Mouse (Mus musculus): Measurements from ENCODE around the gene Traf3ip2. TPM values are rescaled to one million over a fixed set of nuclear protein-coding genes. Genes with fewer than 3 reads are reported as not detected.

The Traf3ip2 gene
- polyA plus RNA-seq, 1 experiment, result 11.0 TPM

- H3K4me3 ChIP-seq (ENCODE audit: insufficient read depth, low read length), result no peak overlapping the region
- H3K27ac ChIP-seq (ENCODE audit: insufficient read depth, low read depth, low read length), result no peak overlapping the region
- peaks cover 3% of the 10 kb centered on the region; the same call in 1 of the 2 replicates for H3K4me1 ChIP-seq (ENCODE audit: control insufficient read depth, insufficient read depth, low read length)
- TF ChIP-seq CTCF (IDR thresholded peaks at IDR 0.05; ENCODE audit: low read depth, low read length) (no peak), POLR2A (IDR thresholded peaks at IDR 0.05; ENCODE audit: borderline replicate concordance, low read depth, low read length) (no peak)
Observed at GRCm38 (mm10) chr10:39597792-39598183, 14.9 kb upstream of the Traf3ip2 start.

- Histone ChIP-seq H3K27ac (ENCODE audit: insufficient read depth, low read depth, low read length) (no peak overlapping the region), H3K4me3 (ENCODE audit: insufficient read depth, low read length) (no peak overlapping the region), H3K4me1 (ENCODE audit: control insufficient read depth, insufficient read depth, low read length) (peaks cover 3% of the 10 kb centered on the region; the same call in 1 of the 2 replicates)
- TF ChIP-seq CTCF (IDR thresholded peaks at IDR 0.05; ENCODE audit: low read depth, low read length), result no peak
- no peak for TF ChIP-seq POLR2A (IDR thresholded peaks at IDR 0.05; ENCODE audit: borderline replicate concordance, low read depth, low read length)
Observed at GRCm38 (mm10) chr10:39599601-39600000, 13.1 kb upstream of the Traf3ip2 start.

- no peak for TF ChIP-seq CTCF (IDR thresholded peaks at IDR 0.05; ENCODE audit: low read depth, low read length)
- TF ChIP-seq POLR2A (IDR thresholded peaks at IDR 0.05; ENCODE audit: borderline replicate concordance, low read depth, low read length), result no peak
- no peak overlapping the region for H3K27ac ChIP-seq (ENCODE audit: insufficient read depth, low read depth, low read length)
- H3K4me1 ChIP-seq (ENCODE audit: control insufficient read depth, insufficient read depth, low read length), result peaks cover 3% of the 10 kb centered on the region; the same call in 1 of the 2 replicates
- H3K4me3 ChIP-seq (ENCODE audit: insufficient read depth, low read length), result no peak overlapping the region
Observed at GRCm38 (mm10) chr10:39600115-39600514, 12.6 kb upstream of the Traf3ip2 start.

GRCm38 (mm10) chr10:39601068-39601467 is 11.7 kb upstream of the Traf3ip2 start:
- Histone ChIP-seq H3K27ac (ENCODE audit: insufficient read depth, low read depth, low read length) (no peak overlapping the region), H3K4me1 (ENCODE audit: control insufficient read depth, insufficient read depth, low read length) (peaks cover 2% of the 10 kb centered on the region; the same call in 1 of the 2 replicates), H3K4me3 (ENCODE audit: insufficient read depth, low read length) (no peak overlapping the region)
- TF ChIP-seq POLR2A (IDR thresholded peaks at IDR 0.05; ENCODE audit: borderline replicate concordance, low read depth, low read length) (no peak), CTCF (IDR thresholded peaks at IDR 0.05; ENCODE audit: low read depth, low read length) (no peak)

GRCm38 (mm10) chr10:39606434-39606833 is 6.3 kb upstream of the Traf3ip2 start:
- no peak overlapping the region for H3K4me3 ChIP-seq (ENCODE audit: insufficient read depth, low read length)
- peaks cover 3% of the 10 kb centered on the region; the same call in 1 of the 2 replicates for H3K4me1 ChIP-seq (ENCODE audit: control insufficient read depth, insufficient read depth, low read length)
- no peak overlapping the region for H3K27ac ChIP-seq (ENCODE audit: insufficient read depth, low read depth, low read length)
- TF ChIP-seq CTCF (IDR thresholded peaks at IDR 0.05; ENCODE audit: low read depth, low read length) (no peak), POLR2A (IDR thresholded peaks at IDR 0.05; ENCODE audit: borderline replicate concordance, low read depth, low read length) (no peak)

- TF ChIP-seq POLR2A (IDR thresholded peaks at IDR 0.05; ENCODE audit: borderline replicate concordance, low read depth, low read length) (no peak), CTCF (IDR thresholded peaks at IDR 0.05; ENCODE audit: low read depth, low read length) (no peak)
Observed at GRCm38 (mm10) chr10:39611234-39611633, 1.5 kb upstream of the Traf3ip2 start.

GRCm38 (mm10) chr10:39612131-39612530 is 603 bp upstream of the Traf3ip2 start:
- H3K4me3 ChIP-seq (ENCODE audit: insufficient read depth, low read length), result no peak overlapping the region
- no peak overlapping the region for H3K27ac ChIP-seq (ENCODE audit: insufficient read depth, low read depth, low read length)
- H3K4me1 ChIP-seq (ENCODE audit: control insufficient read depth, insufficient read depth, low read length), result peaks cover 3% of the 10 kb centered on the region; the same call in 1 of the 2 replicates
- TF ChIP-seq CTCF (IDR thresholded peaks at IDR 0.05; ENCODE audit: low read depth, low read length), result no peak
- no peak for TF ChIP-seq POLR2A (IDR thresholded peaks at IDR 0.05; ENCODE audit: borderline replicate concordance, low read depth, low read length)

More at GRCm38 (mm10) chr10:39611234-39611633, 1.5 kb upstream of the Traf3ip2 start:
- Histone ChIP-seq H3K4me3 (ENCODE audit: insufficient read depth, low read length) (no peak overlapping the region), H3K27ac (ENCODE audit: insufficient read depth, low read depth, low read length) (no peak overlapping the region), H3K4me1 (ENCODE audit: control insufficient read depth, insufficient read depth, low read length) (peaks cover 3% of the 10 kb centered on the region; the same call in 1 of the 2 replicates)

- H3K27ac ChIP-seq (ENCODE audit: insufficient read depth, low read depth, low read length), result 0 out of 2 replicates have a peak overlapping the region, but pooled peaks have one; percentile 21
- TF ChIP-seq POLR2A (IDR thresholded peaks at IDR 0.05; ENCODE audit: borderline replicate concordance, low read depth, low read length) (no peak), CTCF (IDR thresholded peaks at IDR 0.05; ENCODE audit: low read depth, low read length) (no peak)
- peaks cover 3% of the 10 kb centered on the region; the same call in 1 of the 2 replicates for H3K4me1 ChIP-seq (ENCODE audit: control insufficient read depth, insufficient read depth, low read length)
- H3K4me3 ChIP-seq (ENCODE audit: insufficient read depth, low read length), result peak overlapping the region; percentile 54
Observed at GRCm38 (mm10) chr10:39612989-39613831, 476 bp downstream of the Traf3ip2 start.

GRCm38 (mm10) chr10:39613973-39614372 is 1.2 kb downstream of the Traf3ip2 start:
- peaks cover 3% of the 10 kb centered on the region; the same call in 1 of the 2 replicates for H3K4me1 ChIP-seq (ENCODE audit: control insufficient read depth, insufficient read depth, low read length)
- H3K4me3 ChIP-seq (ENCODE audit: insufficient read depth, low read length), result no peak overlapping the region
- H3K27ac ChIP-seq (ENCODE audit: insufficient read depth, low read depth, low read length), result no peak overlapping the region
- TF ChIP-seq POLR2A (IDR thresholded peaks at IDR 0.05; ENCODE audit: borderline replicate concordance, low read depth, low read length), result no peak
- TF ChIP-seq CTCF (IDR thresholded peaks at IDR 0.05; ENCODE audit: low read depth, low read length), result no peak

GRCm38 (mm10) chr10:39614676-39615075 is 1.9 kb downstream of the Traf3ip2 start:
- no peak overlapping the region for H3K27ac ChIP-seq (ENCODE audit: insufficient read depth, low read depth, low read length)
- TF ChIP-seq POLR2A (IDR thresholded peaks at IDR 0.05; ENCODE audit: borderline replicate concordance, low read depth, low read length), result no peak
- TF ChIP-seq CTCF (IDR thresholded peaks at IDR 0.05; ENCODE audit: low read depth, low read length), result no peak

More at GRCm38 (mm10) chr10:39614676-39615075, 1.9 kb downstream of the Traf3ip2 start:
- Histone ChIP-seq H3K4me1 (ENCODE audit: control insufficient read depth, insufficient read depth, low read length) (peaks cover 3% of the 10 kb centered on the region; the same call in 1 of the 2 replicates), H3K4me3 (ENCODE audit: insufficient read depth, low read length) (no peak overlapping the region)

All from bone marrow macrophage, adult 2 months (primary cell).